In genomic region chr7:110833024-110833423, GRCm38 (mm10) we compare ENCODE assay signal across 22 mouse cellular contexts. TPM values are rescaled to one million over a fixed set of nuclear protein-coding genes. Genes with fewer than 3 reads are reported as not detected.
DNase-seq lines count a peak whose midpoint lies in the region; ATAC-seq lines count a peak whose summit lies in the region.
"Had no signal": no experiment of that assay in that cellular context is flagged by ENCODE, and none has a peak within 500 bp of the region (broad histone marks: within the 10 kb centered on the region; RNA-seq: fewer than 3 reads in every experiment).

No protein-coding gene starts in this region.

- H3K4me2 ChIP-seq in heart, embryonic 13.5 days: no peak overlapping the region
- no peak overlapping the region for H3K4me2 ChIP-seq in liver, embryonic 12.5 days
- H3K4me2 ChIP-seq: embryonic facial prominence, embryonic 13.5 days; lung, embryonic 15.5 days had no signal

- WGBS in heart, embryonic 13.5 days: 74% methylated on average over 1 of the region's 1 CpGs
- 59% methylated on average over 1 of the region's 1 CpGs for WGBS in liver, embryonic 12.5 days (ENCODE audit: insufficient replicate concordance)

- peaks cover 13% of the 10 kb centered on the region for H3K4me1 ChIP-seq in heart, embryonic 13.5 days
- peaks cover 16% of the 10 kb centered on the region for H3K4me1 ChIP-seq in liver, embryonic 12.5 days
- H3K4me1 ChIP-seq: embryonic facial prominence, embryonic 13.5 days; hindbrain, embryonic 10.5 days; lung, embryonic 15.5 days had no signal

- H3K27me3 ChIP-seq in heart, embryonic 13.5 days (replicated peaks): no peaks in the 10 kb centered on the region
- no peaks in the 10 kb centered on the region for H3K27me3 ChIP-seq in liver, embryonic 12.5 days (replicated peaks)
- H3K27me3 ChIP-seq: embryonic facial prominence, embryonic 13.5 days; lung, embryonic 15.5 days; Patski had no signal

- 0 out of 2 replicates have a peak overlapping the region, but pooled peaks have one; percentile 22 for H3K27ac ChIP-seq in heart, embryonic 13.5 days (replicated peaks)
- no peak overlapping the region for H3K27ac ChIP-seq in liver, embryonic 12.5 days
- H3K27ac ChIP-seq: embryonic facial prominence, embryonic 13.5 days; hindbrain, embryonic 10.5 days; lung, embryonic 15.5 days; midbrain, embryonic 10.5 days had no signal

- H3K4me3 ChIP-seq in heart, embryonic 13.5 days: no peak overlapping the region
- no peak overlapping the region for H3K4me3 ChIP-seq in liver, embryonic 12.5 days
- H3K4me3 ChIP-seq: embryonic facial prominence, embryonic 13.5 days; hindbrain, embryonic 10.5 days; lung, embryonic 15.5 days; midbrain, embryonic 10.5 days had no signal

- no peak for ATAC-seq in heart, embryonic 13.5 days (ENCODE audit: extremely low read depth, insufficient number of reproducible peaks, low FRiP score, low TSS enrichment)
- peak; percentile 37; the same call in 1 of the 2 replicates for ATAC-seq in liver, embryonic 12.5 days
- peak; percentile 93 for ATAC-seq in granulocyte monocyte progenitor cell, adult 5-6 weeks (replicated peaks; ENCODE audit: poor library complexity, severe bottlenecking)
- ATAC-seq in megakaryocyte progenitor cell, adult 5-6 weeks (replicated peaks; ENCODE audit: poor library complexity): peak; percentile 90
- ATAC-seq: forebrain, embryonic 14.5 days; Patski had no signal

- intact Hi-C loops in heart, postnatal 25 days (cut with DNase I): no loop called here
- intact Hi-C loops in gastrocnemius, postnatal 14 days (cut with DNase I; ENCODE audit: low total_unique reads): loop anchor here (5.0 kb wide), 1 partner anchor 54 kb away; no protein-coding TSS in a partner anchor

- DNase-seq in heart, postnatal 25 days (ENCODE audit: low spot score): no peak
- DNase-seq in liver: no peak
- DNase-seq in embryo, embryonic 9.5 days (ENCODE audit: extremely low spot score): no peak
- DNase-seq in gastrocnemius, postnatal 14 days: no peak
- DNase-seq: adrenal gland, adult 8-10 months; cerebellum, adult 9-10 months; gastrocnemius, postnatal 25 days; kidney, adult 2 months; kidney, postnatal 10 days; layer of hippocampus, postnatal 36 days; right cerebral cortex, postnatal 25 days; thymus, adult 2 months had no signal

- no peak overlapping the region for H3K9ac ChIP-seq in heart, embryonic 13.5 days
- H3K9ac ChIP-seq in liver, embryonic 12.5 days: no peak overlapping the region
- H3K9ac ChIP-seq: embryonic facial prominence, embryonic 13.5 days; lung, embryonic 15.5 days had no signal

- no peaks in the 10 kb centered on the region for H3K9me3 ChIP-seq in heart, embryonic 13.5 days
- H3K9me3 ChIP-seq in liver, embryonic 12.5 days (replicated peaks): no peaks in the 10 kb centered on the region
- H3K9me3 ChIP-seq: embryonic facial prominence, embryonic 13.5 days; hindbrain, embryonic 10.5 days; lung, embryonic 15.5 days; midbrain, embryonic 10.5 days had no signal

- peaks cover 66% of the 10 kb centered on the region for H3K36me3 ChIP-seq in heart, embryonic 13.5 days
- peaks cover 82% of the 10 kb centered on the region for H3K36me3 ChIP-seq in liver, embryonic 12.5 days

RNA-seq across cellular contexts. Expression of gene Rnf141, which starts 11.2 kb away (rescaled TPM):
- polyA plus RNA-seq in heart, embryonic 13.5 days (2015; fragmentation: Nextera tagmentation; extraction: Ambion mirVana): 27.6 and 29.2 TPM in 2 replicates
- total RNA-seq in heart, postnatal 25 days (2021): 10 to 100 TPM; 31.9 to 41.0 TPM
- 29.1 and 31.7 TPM in 2 replicates for polyA plus RNA-seq in liver, embryonic 12.5 days (2016; fragmentation: Nextera tagmentation; extraction: Ambion mirVana)
- total RNA-seq in granulocyte monocyte progenitor cell, adult 5-6 weeks (2014; fragmentation: Nextera tagmentation): 19.0 and 33.8 TPM in 2 replicates
- total RNA-seq in granulocyte monocyte progenitor cell, adult 5-6 weeks (2017): 40.7 and 47.4 TPM in 2 replicates
- 20.1 and 34.9 TPM in 2 replicates for total RNA-seq in megakaryocyte progenitor cell, adult 5-6 weeks (2015)
- 26.2 and 35.4 TPM in 2 replicates for total RNA-seq in megakaryocyte progenitor cell, adult 5-6 weeks (2017)
- 10 to 100 TPM; 12.7 to 13.7 TPM for total RNA-seq in gastrocnemius, postnatal 14 days (2021)

RNA-seq across cellular contexts. Expression of gene Lyve1, which starts 30.0 kb away (rescaled TPM):
- polyA plus RNA-seq in heart, embryonic 13.5 days (2015; fragmentation: Nextera tagmentation; extraction: Ambion mirVana): 6.2 TPM in 2 replicates
- total RNA-seq in heart, postnatal 25 days (2021): 10 to 100 TPM; 21.8 to 22.0 TPM
- 26.7 and 28.6 TPM in 2 replicates for polyA plus RNA-seq in liver, embryonic 12.5 days (2016; fragmentation: Nextera tagmentation; extraction: Ambion mirVana)
- total RNA-seq in granulocyte monocyte progenitor cell, adult 5-6 weeks (2014; fragmentation: Nextera tagmentation): not detected in 2 replicates
- total RNA-seq in granulocyte monocyte progenitor cell, adult 5-6 weeks (2017): not detected in 2 replicates
- total RNA-seq in megakaryocyte progenitor cell, adult 5-6 weeks (2015): 0.10 TPM in 1 of 2 replicates, not detected in the other
- not detected in 2 replicates for total RNA-seq in megakaryocyte progenitor cell, adult 5-6 weeks (2017)
- total RNA-seq in gastrocnemius, postnatal 14 days (2021): 10 to 100 TPM; 10.4 to 11.9 TPM
- polyA plus RNA-seq: Patski had no signal

Comparison
In these comparisons a context has a peak if more than half of its experiments do, and no peak if none do; other contexts are left out.
1. RNA of gene Lyve1, which starts 30.0 kb away (total RNA-seq): 21.8 to 22.0 TPM in heart, postnatal 25 days and 10.4 to 11.9 TPM in gastrocnemius, postnatal 14 days; 0.10 TPM in megakaryocyte progenitor cell, adult 5-6 weeks and not detected in granulocyte monocyte progenitor cell, adult 5-6 weeks; every median in the first group is over 10 times any median in the second.